Mouse (Mus musculus) cortical plate, adult 2 months (tissue): ENCODE measurements around the gene Gse1.

ENCODE experiments used
- CTCF ChIP-seq: fragments of 200-500 bp; IDR thresholded peaks from 2 replicates; pipeline ENCODE4 v1.5.1; 2011; ENCODE audit warnings: mild to moderate bottlenecking, control low read depth, low read length; ENCODE audit not compliant: insufficient read depth; ENCODE audit errors: extremely low read depth
- POLR2A ChIP-seq: fragments of 200-500 bp; IDR thresholded peaks from 2 replicates; pipeline ENCODE4 v1.6.1; 2011; ENCODE audit warnings: mild to moderate bottlenecking, low read length, control low read depth; ENCODE audit not compliant: insufficient read depth; ENCODE audit errors: extremely low read depth

GRCm38 (mm10) chr8:120550430-120550829, 322.2 kb downstream of the Gse1 start:
- TF ChIP-seq POLR2A (no peak), CTCF (no peak)
